Mouse (Mus musculus) embryonic fibroblast, embryonic 13.5 days (primary cell): ENCODE results near the gene Clcn1. TPM values are rescaled to one million over a fixed set of nuclear protein-coding genes. Genes with fewer than 3 reads are reported as not detected.

ENCODE experiments used
- H3K27ac ChIP-seq: 2 replicates; pipeline ENCODE4 v1.5.1; 2012; ENCODE audit warnings: low read length, control low read depth, inconsistent platforms; ENCODE audit not compliant: insufficient read depth
- H3K4me1 ChIP-seq: 2 replicates; pipeline ENCODE4 v1.6.1; 2011; ENCODE audit warnings: low read length; ENCODE audit not compliant: control insufficient read depth, insufficient read depth
- H3K4me3 ChIP-seq: 2 replicates; pipeline ENCODE4 v1.5.1; 2011; ENCODE audit warnings: mild to moderate bottlenecking, control low read depth, low read length; ENCODE audit not compliant: insufficient read depth
- CTCF ChIP-seq: IDR thresholded peaks from 2 replicates; pipeline ENCODE4 v1.5.1; 2011; ENCODE audit warnings: mild to moderate bottlenecking, control low read depth, low read length, moderate library complexity, borderline replicate concordance; ENCODE audit not compliant: insufficient read depth
- POLR2A ChIP-seq: IDR thresholded peaks from 2 replicates; pipeline ENCODE4 v1.6.1; 2011; ENCODE audit warnings: low read depth, mild to moderate bottlenecking, control low read depth, low read length, moderate library complexity
- polyA plus RNA-seq: library from polyadenylated mRNA; stranded (reverse); fragments of >200 nt; gene quantifications from 2 replicates; pipeline ENCODE4 v1.2.4, GENCODE M21; 2011; ENCODE audit warnings: low read depth; ENCODE audit not compliant: missing spikeins, insufficient read length

Gene Clcn1
- polyA plus RNA-seq, 1 experiment = not detected

- H3K27ac ChIP-seq = peak overlapping the region; percentile 95
- H3K4me1 ChIP-seq = peaks cover 8% of the 10 kb centered on the region; the same call in 1 of the 2 replicates
- TF ChIP-seq CTCF = no peak
- no peak for TF ChIP-seq POLR2A
- H3K4me3 ChIP-seq = peak overlapping the region; percentile 36
Observed at GRCm38 (mm10) chr6:42349006-42349425, 62.5 kb downstream of the Clcn1 start.

- TF ChIP-seq CTCF = no peak
- peak; percentile 85 for TF ChIP-seq POLR2A
- H3K4me1 ChIP-seq = peaks cover 9% of the 10 kb centered on the region
- peak within 1 kb of the TSS; percentile 95 for H3K27ac ChIP-seq
- H3K4me3 ChIP-seq = peak within 1 kb of the TSS; percentile 90
Observed at GRCm38 (mm10) chr6:42349426-42350020, 63.0 kb downstream of the Clcn1 start, which contains the start of gene Zyx. Zyx (plus strand) TSS chr6:42349630.

GRCm38 (mm10) chr6:42350021-42350967 lies 63.8 kb downstream of the Clcn1 start:
- Histone ChIP-seq H3K27ac (peak overlapping the region; percentile 90), H3K4me1 (peaks cover 16% of the 10 kb centered on the region), H3K4me3 (peak overlapping the region; percentile 90)
- TF ChIP-seq CTCF = no peak
- TF ChIP-seq POLR2A = peak; percentile 97

GRCm38 (mm10) chr6:42350968-42351775 lies 64.7 kb downstream of the Clcn1 start:
- Histone ChIP-seq H3K27ac (peak overlapping the region; percentile 90), H3K4me1 (peaks cover 22% of the 10 kb centered on the region), H3K4me3 (peak overlapping the region; percentile 90)
- TF ChIP-seq CTCF = no peak
- 0 out of 2 replicates have a peak, but pooled peaks have one; percentile 23 for TF ChIP-seq POLR2A

GRCm38 (mm10) chr6:42351776-42352485 lies 65.4 kb downstream of the Clcn1 start:
- peak overlapping the region; percentile 90 for H3K27ac ChIP-seq
- peak overlapping the region; percentile 90 for H3K4me3 ChIP-seq
- peaks cover 22% of the 10 kb centered on the region for H3K4me1 ChIP-seq
- no peak for TF ChIP-seq CTCF
- TF ChIP-seq POLR2A = peak; percentile 25; the same call in 1 of the 2 replicates

GRCm38 (mm10) chr6:42352486-42352846 lies 66.0 kb downstream of the Clcn1 start:
- Histone ChIP-seq H3K4me3 (peak overlapping the region; percentile 90), H3K27ac (peak overlapping the region; percentile 90; the same call in 1 of the 2 replicates), H3K4me1 (peaks cover 22% of the 10 kb centered on the region)
- no peak; the same call in 1 of the 2 replicates for TF ChIP-seq POLR2A
- no peak for TF ChIP-seq CTCF

- Histone ChIP-seq H3K27ac (peak overlapping the region; percentile 90), H3K4me3 (peak overlapping the region; percentile 90), H3K4me1 (peaks cover 27% of the 10 kb centered on the region)
- TF ChIP-seq POLR2A = no peak; the same call in 1 of the 2 replicates
- TF ChIP-seq CTCF = no peak
Observed at GRCm38 (mm10) chr6:42353180-42353579, 66.7 kb downstream of the Clcn1 start.

- Histone ChIP-seq H3K4me3 (peak overlapping the region; percentile 90), H3K4me1 (peaks cover 26% of the 10 kb centered on the region), H3K27ac (peak overlapping the region; percentile 90; the same call in 1 of the 2 replicates)
- TF ChIP-seq CTCF (no peak), POLR2A (no peak)
Observed at GRCm38 (mm10) chr6:42354076-42355019, 67.9 kb downstream of the Clcn1 start.
